Mouse (Mus musculus) limb, embryonic 11.5 days (tissue): ENCODE data around the gene Naa50. TPM values are rescaled to one million over a fixed set of nuclear protein-coding genes. Genes with fewer than 3 reads are reported as not detected.

Experiments
- ATAC-seq: fragments of 200-750 bp; cut with Nextera tagmentation; 2 replicates; pipeline ENCODE4 v1.8.0; 2017; ENCODE audit warnings: low read depth; ENCODE audit not compliant: insufficient number of reproducible peaks, low FRiP score, low TSS enrichment
- DNase-seq: peaks from one replicate; pipeline ENCODE4 v3.0.0-alpha.2; 2015; ENCODE audit warnings: low spot score
- H3K27ac ChIP-seq: fragments of 300-500 bp; sonication (generic); replicated peaks from 2 replicates; pipeline ENCODE4 v1.5.1; 2014; ENCODE audit warnings: low read depth, mild to moderate bottlenecking, low read length
- H3K27me3 ChIP-seq: fragments of 300-500 bp; sonication (generic); 2 replicates; pipeline ENCODE4 v1.6.1; 2014; ENCODE audit warnings: mild to moderate bottlenecking, low read length, mixed read lengths; ENCODE audit not compliant: control insufficient read depth, insufficient read depth
- H3K36me3 ChIP-seq: fragments of 300-500 bp; sonication (generic); 2 replicates; pipeline ENCODE4 v1.6.1; 2014; ENCODE audit warnings: mild to moderate bottlenecking, low read length, moderate library complexity, mixed read lengths; ENCODE audit not compliant: control insufficient read depth, insufficient read depth
- H3K4me1 ChIP-seq: fragments of 300-500 bp; sonication (generic); 2 replicates; pipeline ENCODE4 v1.6.1; 2014; ENCODE audit warnings: low read length, mixed read lengths; ENCODE audit not compliant: control insufficient read depth, insufficient read depth
- H3K4me2 ChIP-seq: fragments of 300-500 bp; sonication (generic); 2 replicates; pipeline ENCODE4 v1.6.1; 2014; ENCODE audit warnings: low read depth, mild to moderate bottlenecking, moderate library complexity; ENCODE audit not compliant: severe bottlenecking
- H3K4me3 ChIP-seq: fragments of 300-500 bp; sonication (generic); 2 replicates; pipeline ENCODE4 v1.5.1; 2014; ENCODE audit warnings: low read depth, low read length
- H3K9ac ChIP-seq: fragments of 300-500 bp; sonication (generic); 2 replicates; pipeline ENCODE4 v1.6.1; 2014; ENCODE audit warnings: mild to moderate bottlenecking, low read length
- H3K9me3 ChIP-seq: fragments of 300-500 bp; sonication (generic); 2 replicates; pipeline ENCODE4 v1.6.1; 2016; ENCODE audit warnings: low read length; ENCODE audit not compliant: control insufficient read depth
- WGBS: fragments of 180-500 bp; shearing (Covaris S2); extraction: QIAGEN DNeasy Blood & Tissue Kit; methylation state at CpG from one replicate; pipeline ENCODE4 v1.1.7; 2014; 5-methylcytosine and 5-hydroxymethylcytosine counted together
- polyA plus RNA-seq: library from polyadenylated mRNA; unstranded; fragments of >200 nt; fragmentation: Nextera tagmentation; extraction: Ambion mirVana; gene quantifications from 2 replicates; pipeline ENCODE4 v1.2.1, GENCODE M21; 2014

The Naa50 gene
- polyA plus RNA-seq, 1 experiment from 2014 or later, result 88.1 TPM

GRCm38 (mm10) chr16:44136511-44137021, 3.1 kb upstream of the Naa50 start:
- no peak for DNase-seq
- H3K4me2 ChIP-seq, result no peak overlapping the region
- no peak overlapping the region for H3K4me3 ChIP-seq
- no peak overlapping the region for H3K27ac ChIP-seq
- H3K9ac ChIP-seq, result no peak overlapping the region
- 88% methylated on average over 6 of the region's 6 CpGs for WGBS
- H3K36me3 ChIP-seq, result no peaks in the 10 kb centered on the region
- ATAC-seq, result no peak
- no peaks in the 10 kb centered on the region for H3K9me3 ChIP-seq
- H3K4me1 ChIP-seq, result no peaks in the 10 kb centered on the region
- H3K27me3 ChIP-seq, result no peaks in the 10 kb centered on the region

DNA sequence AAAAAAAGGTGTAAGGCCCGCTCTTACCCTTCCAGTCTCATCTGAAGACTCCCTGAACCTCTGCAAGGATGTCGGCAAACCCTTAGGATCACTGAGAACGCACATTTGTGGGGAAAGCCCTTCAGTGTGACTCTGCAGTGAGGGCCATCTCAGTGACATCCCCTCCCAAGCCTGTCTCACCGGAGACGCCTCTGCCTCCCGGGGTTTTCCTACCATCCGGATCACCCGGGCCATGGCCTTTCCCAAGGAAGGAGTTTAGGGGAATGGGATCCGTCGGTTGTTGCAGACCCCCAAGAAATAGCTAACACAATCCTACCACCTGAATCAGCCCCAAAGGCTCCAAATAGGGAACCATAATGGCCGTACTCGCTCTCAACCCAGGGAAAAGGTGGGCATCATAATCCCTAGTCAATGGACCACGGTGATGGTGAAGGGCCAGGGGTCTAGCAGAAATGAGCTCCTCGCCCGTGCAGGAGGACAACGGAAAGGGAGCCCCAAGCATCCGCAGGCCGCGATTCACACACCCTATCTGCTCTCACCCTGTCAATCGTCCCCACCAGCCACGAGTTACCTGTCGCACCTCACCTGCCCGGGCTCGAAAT, 1.2 kb upstream of the Naa50 start:
- ATAC-seq, result peak; percentile 32

GRCm38 (mm10) chr16:44138979-44139535, 573 bp upstream of the Naa50 start:
- Histone ChIP-seq H3K27me3 (no peaks in the 10 kb centered on the region), H3K4me1 (no peaks in the 10 kb centered on the region), H3K4me3 (peak overlapping the region; percentile 97), H3K9me3 (no peaks in the 10 kb centered on the region), H3K27ac (peak overlapping the region; percentile 90), H3K4me2 (peak overlapping the region; percentile 64), H3K36me3 (no peaks in the 10 kb centered on the region), H3K9ac (peak overlapping the region; percentile 93)
- WGBS, result under 1% methylated on average over 25 of the region's 25 CpGs
- peak; percentile 87 for DNase-seq
- ATAC-seq, result peak; percentile 87

More for the DNA sequence above, 1.2 kb upstream of the Naa50 start:
- Histone ChIP-seq H3K36me3 (no peaks in the 10 kb centered on the region), H3K27ac (no peak overlapping the region), H3K27me3 (no peaks in the 10 kb centered on the region), H3K9ac (peak overlapping the region; percentile 67), H3K9me3 (no peaks in the 10 kb centered on the region), H3K4me2 (peak overlapping the region; percentile 64), H3K4me3 (peak overlapping the region; percentile 97), H3K4me1 (no peaks in the 10 kb centered on the region)
- no peak for DNase-seq
- WGBS, result 3% methylated on average over 24 of the region's 24 CpGs

DNA sequence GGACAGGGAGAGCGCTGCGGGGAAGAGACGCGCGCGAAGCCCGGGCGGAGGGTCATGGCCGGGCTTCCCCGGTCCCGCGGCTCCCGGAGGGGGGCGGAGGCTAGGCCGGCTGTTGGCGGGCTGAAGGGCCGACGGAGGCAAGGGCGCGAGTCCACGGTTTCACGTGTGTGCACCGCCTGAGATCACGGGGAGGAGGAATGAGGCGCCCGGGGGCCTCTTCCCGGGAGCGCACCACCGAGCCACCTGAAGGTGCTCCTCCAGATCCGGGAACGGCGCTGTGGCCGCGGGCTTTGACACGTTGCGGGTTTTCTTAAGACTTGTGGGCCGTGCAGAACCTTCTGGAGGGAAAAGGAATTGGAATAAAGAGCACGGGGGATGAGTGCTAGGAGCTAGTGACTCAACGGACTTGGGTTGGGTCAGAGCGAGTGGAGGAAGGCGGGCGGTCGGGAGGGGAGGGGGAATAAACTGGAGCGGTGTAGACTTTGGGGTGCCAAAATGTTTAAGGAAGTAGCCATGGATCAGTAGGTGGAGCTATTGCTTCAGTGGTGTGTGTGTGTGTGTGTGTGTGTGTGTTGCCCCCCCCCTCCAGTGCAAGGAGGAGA, 657 bp downstream of the Naa50 start:
- H3K4me2 ChIP-seq, result peak overlapping the region; percentile 49
- H3K27ac ChIP-seq, result peak overlapping the region; percentile 90
- 1% methylated on average over 27 of the region's 44 CpGs for WGBS
- DNase-seq, result peak; percentile 75
- peak; percentile 63 for ATAC-seq
- H3K4me1 ChIP-seq, result no peaks in the 10 kb centered on the region
- peak overlapping the region; percentile 93 for H3K9ac ChIP-seq
- H3K9me3 ChIP-seq, result no peaks in the 10 kb centered on the region
- no peaks in the 10 kb centered on the region for H3K27me3 ChIP-seq
- H3K4me3 ChIP-seq, result peak overlapping the region; percentile 97
- no peaks in the 10 kb centered on the region for H3K36me3 ChIP-seq

DNA sequence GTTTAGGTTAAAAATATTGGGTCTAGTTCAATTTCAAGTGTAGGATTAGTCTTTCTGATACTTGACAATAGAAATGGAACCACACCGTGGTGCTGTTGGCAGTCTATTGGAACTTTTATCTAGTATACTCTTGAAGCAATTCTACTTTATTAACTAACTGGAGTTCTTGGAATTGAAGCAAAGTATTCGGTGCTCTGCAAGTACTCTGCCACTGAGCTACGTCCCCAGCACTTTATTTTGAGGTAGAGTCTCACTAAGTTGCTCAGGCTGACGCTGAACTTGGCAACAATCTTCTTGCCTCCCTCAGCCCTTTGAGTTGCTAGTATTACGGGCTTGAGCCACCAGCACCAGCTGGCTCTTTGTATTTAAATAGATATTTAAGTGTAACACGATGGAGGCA, 1.9 kb downstream of the Naa50 start:
- H3K9me3 ChIP-seq, result no peaks in the 10 kb centered on the region
- H3K27ac ChIP-seq, result no peak overlapping the region
- peak overlapping the region; percentile 3; the same call in 1 of the 2 replicates for H3K4me2 ChIP-seq
- H3K36me3 ChIP-seq, result no peaks in the 10 kb centered on the region
- H3K27me3 ChIP-seq, result no peaks in the 10 kb centered on the region
- WGBS, result 70% methylated on average over 6 of the region's 6 CpGs
- DNase-seq, result no peak
- no peaks in the 10 kb centered on the region for H3K4me1 ChIP-seq
- no peak overlapping the region for H3K9ac ChIP-seq
- H3K4me3 ChIP-seq, result no peak overlapping the region
- ATAC-seq, result no peak

DNA sequence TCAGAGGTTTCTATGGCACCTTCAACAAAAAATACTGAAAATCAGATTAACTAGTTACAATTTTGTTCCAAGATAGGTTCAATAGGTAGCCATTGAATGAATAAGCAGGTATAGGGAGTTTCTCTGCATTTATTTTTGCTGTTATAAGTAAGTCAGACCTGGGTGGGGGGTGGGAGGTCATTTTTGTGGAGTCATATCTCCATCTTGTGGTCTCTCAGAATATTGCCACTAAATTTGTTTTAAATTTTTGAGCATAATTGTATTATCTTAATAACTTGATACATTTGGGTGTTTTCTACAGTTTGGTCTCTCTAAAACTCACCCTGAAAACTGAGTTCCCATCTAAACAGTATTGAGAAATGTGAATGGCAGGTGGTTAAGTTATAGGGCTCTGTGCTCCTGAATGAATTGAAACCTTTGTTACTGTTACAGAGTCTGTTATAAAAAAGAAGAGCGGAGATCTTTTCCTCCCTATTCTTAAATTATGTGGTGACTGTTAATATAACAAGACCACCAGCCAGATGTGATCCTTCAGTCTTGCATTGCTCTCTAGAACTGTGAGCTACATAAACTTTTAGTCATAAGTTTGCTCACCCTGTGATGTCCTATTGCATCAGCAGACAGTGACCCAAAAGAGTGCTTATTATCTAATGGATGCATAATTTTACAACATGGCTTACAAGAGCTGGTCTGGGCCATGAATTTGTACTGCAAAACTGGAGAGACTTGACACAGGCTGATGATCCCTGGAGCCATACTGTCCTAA, 9.6 kb downstream of the Naa50 start:
- no peak for ATAC-seq
- Histone ChIP-seq H3K27ac (no peak overlapping the region), H3K9ac (no peak overlapping the region), H3K4me3 (no peak overlapping the region), H3K36me3 (no peaks in the 10 kb centered on the region), H3K4me2 (no peak overlapping the region), H3K27me3 (no peaks in the 10 kb centered on the region), H3K4me1 (no peaks in the 10 kb centered on the region), H3K9me3 (no peaks in the 10 kb centered on the region)
- no peak for DNase-seq
- 98% methylated on average over 1 of the region's 1 CpGs for WGBS

DNA sequence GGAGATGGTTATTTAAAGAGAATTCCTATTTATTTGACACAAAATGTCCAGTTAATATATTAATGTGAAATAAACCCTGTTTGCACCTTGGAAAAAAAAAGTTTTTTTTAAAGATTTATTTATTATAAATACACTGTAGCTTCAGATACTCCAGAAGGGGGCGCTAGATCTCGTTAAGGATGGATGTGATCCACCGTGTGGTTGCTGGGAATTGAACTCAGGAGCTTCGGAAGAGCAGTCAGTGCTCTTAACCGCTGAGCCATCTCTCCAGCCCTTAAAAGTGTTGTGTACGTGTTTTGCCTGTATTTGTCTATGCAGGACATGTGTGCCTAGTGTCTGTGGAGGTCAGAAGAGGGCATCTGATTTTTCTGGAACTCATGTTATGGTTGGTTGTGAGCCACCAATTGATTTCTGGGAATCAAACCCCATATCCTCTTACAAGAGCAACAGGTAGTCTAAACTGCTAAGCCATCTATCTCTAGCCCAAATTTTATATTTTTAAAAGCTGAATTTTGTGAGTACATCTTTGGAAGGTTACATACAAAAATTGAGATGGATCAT, 14.9 kb downstream of the Naa50 start:
- Histone ChIP-seq H3K36me3 (peaks cover 6% of the 10 kb centered on the region; the same call in 1 of the 2 replicates), H3K27me3 (no peaks in the 10 kb centered on the region), H3K4me1 (no peaks in the 10 kb centered on the region), H3K4me2 (no peak overlapping the region), H3K9ac (no peak overlapping the region), H3K27ac (no peak overlapping the region), H3K4me3 (no peak overlapping the region), H3K9me3 (no peaks in the 10 kb centered on the region)
- 59% methylated on average over 6 of the region's 6 CpGs for WGBS
- no peak for ATAC-seq
- DNase-seq, result no peak

GRCm38 (mm10) chr16:44159325-44159724, 19.7 kb downstream of the Naa50 start:
- Histone ChIP-seq H3K4me1 (no peaks in the 10 kb centered on the region), H3K27ac (no peak overlapping the region), H3K9ac (no peak overlapping the region), H3K36me3 (peaks cover 6% of the 10 kb centered on the region; the same call in 1 of the 2 replicates), H3K9me3 (no peaks in the 10 kb centered on the region), H3K27me3 (no peaks in the 10 kb centered on the region), H3K4me3 (no peak overlapping the region), H3K4me2 (no peak overlapping the region)
- 96% methylated on average over 7 of the region's 7 CpGs for WGBS
- no peak for ATAC-seq
- no peak for DNase-seq
